Mouse (Mus musculus) limb, embryonic 14.5 days (tissue): Measurements from ENCODE around the gene Lhfpl2. TPM values are rescaled to one million over a fixed set of nuclear protein-coding genes. Genes with fewer than 3 reads are reported as not detected.

Experiments
- ATAC-seq: fragments of 200-750 bp; cut with Nextera tagmentation; 2 replicates; pipeline ENCODE4 v1.8.0; 2017; ENCODE audit warnings: low read depth, moderate number of reproducible peaks, moderate TSS enrichment; ENCODE audit not compliant: low FRiP score
- DNase-seq: peaks from one replicate; pipeline ENCODE4 v3.0.0-alpha.2; 2015; ENCODE audit warnings: low spot score
- H3K27ac ChIP-seq: fragments of 300-500 bp; sonication (generic); replicated peaks from 2 replicates; pipeline ENCODE4 v1.5.1; 2014; ENCODE audit warnings: low read depth, mild to moderate bottlenecking, low read length, moderate library complexity, mixed read lengths
- H3K27me3 ChIP-seq: fragments of 300-500 bp; sonication (generic); 2 replicates; pipeline ENCODE4 v1.6.1; 2014; ENCODE audit warnings: low read length, mixed read lengths; ENCODE audit not compliant: control insufficient read depth, insufficient read depth
- H3K36me3 ChIP-seq: fragments of 300-500 bp; sonication (generic); 2 replicates; pipeline ENCODE4 v1.6.1; 2014; ENCODE audit warnings: mild to moderate bottlenecking, low read length, moderate library complexity, mixed read lengths; ENCODE audit not compliant: control insufficient read depth, insufficient read depth
- H3K4me1 ChIP-seq: fragments of 300-500 bp; sonication (generic); 2 replicates; pipeline ENCODE4 v1.6.1; 2014; ENCODE audit warnings: antibody characterized with exemption, low read length, mixed read lengths; ENCODE audit not compliant: control insufficient read depth, insufficient read depth
- H3K4me2 ChIP-seq: fragments of 300-500 bp; sonication (generic); replicated peaks from 2 replicates; pipeline ENCODE4 v1.6.1; 2014; ENCODE audit warnings: low read depth, mild to moderate bottlenecking, low read length, moderate library complexity; ENCODE audit not compliant: severe bottlenecking
- H3K4me3 ChIP-seq: fragments of 300-500 bp; sonication (generic); replicated peaks from 2 replicates; pipeline ENCODE4 v1.5.1; 2014; ENCODE audit warnings: low read length
- H3K9ac ChIP-seq: fragments of 300-500 bp; sonication (generic); 2 replicates; pipeline ENCODE4 v1.6.1; 2014; ENCODE audit warnings: mild to moderate bottlenecking, low read depth, low read length, moderate library complexity; ENCODE audit not compliant: severe bottlenecking
- H3K9me3 ChIP-seq: fragments of 300-500 bp; sonication (generic); 2 replicates; pipeline ENCODE4 v1.6.1; 2016; ENCODE audit warnings: low read length; ENCODE audit not compliant: control insufficient read depth
- POLR2A ChIP-seq: fragments of 200-500 bp; IDR thresholded peaks from 2 replicates; pipeline ENCODE4 v1.8.0; 2012; ENCODE audit warnings: inconsistent platforms, mild to moderate bottlenecking, moderate library complexity, borderline replicate concordance; ENCODE audit not compliant: insufficient read depth, insufficient read length; ENCODE audit errors: extremely low read depth
- WGBS: fragments of 180-500 bp; shearing (Covaris S2); extraction: QIAGEN DNeasy Blood & Tissue Kit; methylation state at CpG from one replicate; pipeline ENCODE4 v1.1.7; 2014; 5-methylcytosine and 5-hydroxymethylcytosine counted together
- polyA plus RNA-seq, 2 experiments: library from polyadenylated mRNA; depleted of rRNA in 1 of 2; stranded (reverse) in 1 of 2; unstranded in 1 of 2; fragments of >200 nt; fragmentation: Nextera tagmentation in 1 of 2; extraction: Ambion mirVana in 1 of 2; gene quantifications; 2 replicates each; pipeline versions ENCODE4 v1.2.1 to v1.2.3; 2012 to 2014

Lhfpl2 gene
- polyA plus RNA-seq, 2 experiments: 60.5 to 69.4 TPM

DNA sequence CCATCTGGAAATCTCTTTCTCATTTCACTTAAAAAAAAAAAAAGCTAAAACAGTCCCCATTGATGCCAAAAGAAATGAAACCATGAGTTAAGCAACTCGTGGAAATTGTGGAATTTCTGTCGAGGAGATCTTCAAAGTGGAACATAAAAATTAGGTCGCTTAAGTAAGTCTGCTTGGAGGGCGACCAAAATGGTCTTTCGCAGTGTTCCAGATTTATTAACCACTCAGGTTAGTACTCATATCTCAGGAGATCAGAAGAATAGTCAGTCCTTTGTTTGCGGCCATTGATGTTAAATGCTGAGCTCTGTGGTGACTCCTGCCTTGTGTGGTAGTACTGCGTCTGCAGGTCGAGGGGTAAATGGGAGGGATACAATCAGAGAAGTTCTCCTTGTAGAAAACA lies 48.8 kb downstream of the Lhfpl2 start:
- H3K4me3 ChIP-seq: no peak overlapping the region
- WGBS: 45% methylated on average over 8 of the region's 8 CpGs
- peaks cover 48% of the 10 kb centered on the region for H3K4me1 ChIP-seq
- no peaks in the 10 kb centered on the region for H3K27me3 ChIP-seq
- no peak for TF ChIP-seq POLR2A
- H3K36me3 ChIP-seq: no peaks in the 10 kb centered on the region; the same call in 1 of the 2 replicates
- 0 out of 2 replicates have a peak, but pooled peaks have one; percentile 32 for ATAC-seq
- peak overlapping the region; percentile 70 for H3K27ac ChIP-seq
- H3K9me3 ChIP-seq: no peaks in the 10 kb centered on the region
- H3K4me2 ChIP-seq: 0 out of 2 replicates have a peak overlapping the region, but pooled peaks have one; percentile 2
- peak; percentile 63 for DNase-seq
- no peak overlapping the region for H3K9ac ChIP-seq

DNA sequence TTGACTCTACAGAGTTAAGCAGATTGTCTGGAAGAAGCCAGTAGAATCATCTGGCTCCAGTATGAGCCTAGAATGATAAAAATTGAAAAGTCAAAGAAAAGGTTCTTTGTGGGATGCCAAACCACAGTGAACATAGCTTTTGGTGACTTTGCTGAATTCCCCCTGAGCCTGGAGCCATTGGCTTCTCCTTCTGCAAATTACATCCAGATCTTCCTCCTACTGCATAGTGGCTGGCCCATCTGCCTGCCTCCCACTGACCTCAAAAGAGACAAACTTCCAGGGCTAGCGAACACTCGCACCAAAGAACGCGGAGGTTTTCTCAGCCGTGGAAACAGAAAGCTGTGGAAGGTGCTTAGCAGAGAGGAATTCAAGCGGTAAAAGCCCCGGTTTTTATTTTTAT lies 49.4 kb downstream of the Lhfpl2 start:
- no peak for TF ChIP-seq POLR2A
- peak overlapping the region; percentile 70 for H3K27ac ChIP-seq
- no peak overlapping the region for H3K4me2 ChIP-seq

DNA sequence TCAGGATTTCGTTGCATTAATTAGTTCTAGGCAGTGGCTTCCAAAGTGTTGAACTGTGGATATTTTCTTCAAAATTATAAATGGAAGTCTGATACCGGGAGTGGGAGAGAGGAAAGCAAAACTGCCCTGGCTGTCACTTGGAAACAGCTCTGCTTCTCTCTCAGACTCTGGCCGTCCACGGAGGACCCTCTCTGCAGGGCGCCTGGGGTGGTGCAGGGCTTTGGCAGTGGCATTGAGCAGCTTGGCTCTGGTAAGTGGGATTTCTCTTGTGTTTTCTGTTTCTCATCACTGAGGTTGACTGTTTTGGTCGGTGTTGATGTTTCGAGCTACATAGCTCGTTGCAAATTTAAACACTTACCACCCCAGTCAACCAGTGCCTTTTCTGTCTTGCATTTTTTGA lies 53.0 kb downstream of the Lhfpl2 start:
- H3K4me3 ChIP-seq: no peak overlapping the region
- peaks cover 29% of the 10 kb centered on the region for H3K4me1 ChIP-seq
- no peaks in the 10 kb centered on the region for H3K9me3 ChIP-seq
- H3K36me3 ChIP-seq: no peaks in the 10 kb centered on the region; the same call in 1 of the 2 replicates
- TF ChIP-seq POLR2A: no peak
- no peaks in the 10 kb centered on the region for H3K27me3 ChIP-seq
- no peak overlapping the region for H3K27ac ChIP-seq
- H3K4me2 ChIP-seq: no peak overlapping the region
- no peak overlapping the region for H3K9ac ChIP-seq
- DNase-seq (no peak), ATAC-seq (no peak)
- WGBS: 59% methylated on average over 8 of the region's 8 CpGs

More for the DNA sequence above, 49.4 kb downstream of the Lhfpl2 start:
- Histone ChIP-seq H3K9ac (no peak overlapping the region), H3K36me3 (no peaks in the 10 kb centered on the region; the same call in 1 of the 2 replicates), H3K4me1 (peaks cover 44% of the 10 kb centered on the region), H3K4me3 (no peak overlapping the region), H3K27me3 (no peaks in the 10 kb centered on the region), H3K9me3 (no peaks in the 10 kb centered on the region)
- ATAC-seq: no peak
- DNase-seq: peak; percentile 37
- 62% methylated on average over 7 of the region's 7 CpGs for WGBS

DNA sequence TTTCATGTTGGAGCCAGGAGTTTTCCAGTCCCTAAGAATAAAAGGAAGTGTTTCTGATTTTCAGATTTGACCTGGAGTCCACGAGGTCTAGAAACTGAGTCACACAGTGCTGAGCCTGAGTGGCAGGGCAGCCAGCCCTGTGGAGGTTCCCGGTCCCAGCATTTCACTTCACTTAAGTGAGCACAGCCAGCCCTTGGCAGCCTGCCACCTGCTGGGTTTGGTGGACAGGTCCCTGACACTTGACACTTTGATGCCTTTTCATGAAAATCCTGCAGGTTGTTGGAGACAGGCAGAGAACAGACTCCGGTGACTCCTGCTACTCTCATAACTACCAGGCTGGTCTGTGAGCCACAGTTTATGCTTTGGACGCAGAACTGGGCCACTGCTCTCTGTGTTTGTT lies 57.9 kb downstream of the Lhfpl2 start:
- Histone ChIP-seq H3K27me3 (no peaks in the 10 kb centered on the region), H3K36me3 (no peaks in the 10 kb centered on the region; the same call in none of the 2 replicates), H3K4me2 (no peak overlapping the region), H3K27ac (no peak overlapping the region), H3K4me1 (peaks cover 14% of the 10 kb centered on the region), H3K9ac (no peak overlapping the region), H3K9me3 (no peaks in the 10 kb centered on the region; the same call in 1 of the 2 replicates), H3K4me3 (no peak overlapping the region)
- 49% methylated on average over 4 of the region's 4 CpGs for WGBS
- TF ChIP-seq POLR2A: no peak
- ATAC-seq (no peak), DNase-seq (no peak)

DNA sequence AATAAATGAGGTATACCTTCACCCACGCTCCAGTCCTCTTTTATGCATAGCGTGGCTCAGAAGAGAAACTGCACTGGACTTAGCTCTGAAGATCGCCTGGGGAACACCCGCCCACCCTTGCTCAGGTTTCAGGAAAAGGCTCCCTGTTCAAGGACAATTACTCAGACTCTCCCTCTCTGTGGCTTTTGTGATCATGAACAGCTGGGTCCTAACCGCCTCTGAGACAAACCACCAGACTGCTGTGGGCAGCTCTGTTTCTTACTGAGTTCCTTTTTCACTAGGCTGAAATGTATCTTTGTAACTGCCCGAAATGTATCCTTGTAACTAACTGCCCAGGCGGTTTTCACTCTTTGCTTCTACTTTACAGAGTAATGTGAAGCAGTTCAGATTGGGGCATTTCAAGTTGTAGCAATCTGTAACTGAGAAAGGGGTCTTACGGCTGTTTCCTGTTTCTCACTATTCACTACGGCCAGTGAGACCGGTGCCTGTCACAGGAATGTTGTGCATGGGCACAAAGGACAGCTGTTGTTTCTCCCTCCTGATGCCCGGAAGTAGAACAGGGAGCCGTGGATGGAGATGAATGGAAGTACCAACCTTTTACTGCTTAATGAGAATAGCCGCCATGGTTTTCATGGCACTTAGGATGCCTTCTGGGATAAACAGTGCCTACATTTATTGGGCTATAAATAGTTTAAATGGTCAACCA lies 59.3 kb downstream of the Lhfpl2 start:
- Histone ChIP-seq H3K4me2 (0 out of 2 replicates have a peak overlapping the region, but pooled peaks have one; percentile 1), H3K27ac (peak overlapping the region; percentile 16; the same call in 1 of the 2 replicates), H3K4me3 (no peak overlapping the region), H3K9me3 (no peaks in the 10 kb centered on the region; the same call in 1 of the 2 replicates), H3K9ac (no peak overlapping the region), H3K36me3 (no peaks in the 10 kb centered on the region; the same call in none of the 2 replicates), H3K4me1 (peaks cover 17% of the 10 kb centered on the region), H3K27me3 (no peaks in the 10 kb centered on the region)
- 15% methylated on average over 13 of the region's 13 CpGs for WGBS
- peak; percentile 58 for DNase-seq
- TF ChIP-seq POLR2A: no peak
- peak; percentile 88 for ATAC-seq
